Mouse (Mus musculus) CH12.LX (cell line): ENCODE results near the gene Frmd4a. TPM values are rescaled to one million over a fixed set of nuclear protein-coding genes. Genes with fewer than 3 reads are reported as not detected.

Source experiments
- DNase-seq: peaks from one replicate; pipeline ENCODE4 v3.0.0-alpha.2; 2013; ENCODE audit errors: extremely low read depth
- H3K27ac ChIP-seq: 2 replicates; pipeline ENCODE4 v1.5.1; 2012; ENCODE audit warnings: low read depth, mild to moderate bottlenecking, control low read depth, moderate library complexity; ENCODE audit not compliant: insufficient read depth
- H3K27me3 ChIP-seq: replicated peaks from 2 replicates; pipeline ENCODE3; 2012; ENCODE audit warnings: inconsistent platforms
- H3K36me3 ChIP-seq, 2 experiments: replicated peaks in 1 of 2; 2 replicates each; pipeline versions ENCODE3 to v1.6.1; 2012; ENCODE audit warnings: inconsistent platforms in 1 of 2, low read length in 1 of 2, mild to moderate bottlenecking in 1 of 2, mixed read lengths in 1 of 2, moderate library complexity in 1 of 2; ENCODE audit not compliant: control insufficient read depth in 1 of 2, insufficient read depth in 1 of 2
- H3K4me1 ChIP-seq, 2 experiments: 2 replicates each; pipeline ENCODE4 v1.6.1; 2012; ENCODE audit warnings: inconsistent platforms in 1 of 2, moderate library complexity in 1 of 2; ENCODE audit not compliant: insufficient read depth in 2 of 2, control insufficient read depth in 1 of 2
- H3K4me2 ChIP-seq: 2 replicates; pipeline ENCODE4 v1.6.1; 2012; ENCODE audit warnings: low read depth, mild to moderate bottlenecking, control low read depth; ENCODE audit not compliant: poor library complexity, insufficient read depth, severe bottlenecking
- H3K4me3 ChIP-seq, 3 experiments: fragments of 150-350 bp in 1 of 3; sonication (generic) in 1 of 3; replicated peaks in 1 of 3; 2 replicates each; pipeline versions ENCODE3 to v1.5.1; 2011 to 2012; ENCODE audit warnings: low read depth in 2 of 3, low read length in 2 of 3, mild to moderate bottlenecking in 2 of 3, moderate library complexity in 2 of 3, control low read depth in 1 of 3, improper control_type of control experiment in 1 of 3, inconsistent platforms in 1 of 3, mixed read lengths in 1 of 3; ENCODE audit not compliant: poor library complexity in 1 of 3
- H3K79me2 ChIP-seq: replicated peaks from 2 replicates; pipeline ENCODE4 v1.6.1; 2012; ENCODE audit warnings: mild to moderate bottlenecking, moderate library complexity; ENCODE audit not compliant: control insufficient read depth, poor library complexity, insufficient read depth, severe bottlenecking; ENCODE audit errors: extremely low read depth
- H3K9ac ChIP-seq: 2 replicates; pipeline ENCODE4 v1.6.1; 2012; ENCODE audit warnings: low read depth, mild to moderate bottlenecking, control low read depth, moderate library complexity; ENCODE audit not compliant: insufficient read depth
- H3K9me3 ChIP-seq: replicated peaks from 2 replicates; pipeline ENCODE3; 2012; ENCODE audit warnings: low read length, inconsistent platforms, mixed read lengths
- BHLHE40 ChIP-seq: IDR thresholded peaks from 2 replicates; pipeline ENCODE4 v1.6.1; 2011; ENCODE audit warnings: mild to moderate bottlenecking, low read depth, low read length, improper control_type of control experiment
- CHD1 ChIP-seq: IDR thresholded peaks from 2 replicates; pipeline ENCODE4 v1.6.1; 2012; ENCODE audit warnings: low read depth, low read length, improper control_type of control experiment, inconsistent platforms
- CHD2 ChIP-seq: IDR thresholded peaks from 2 replicates; pipeline ENCODE4 v1.6.1; 2011; ENCODE audit warnings: low read length, improper control_type of control experiment
- E2F4 ChIP-seq: IDR thresholded peaks from 2 replicates; pipeline ENCODE4 v1.6.1; 2011; ENCODE audit warnings: low read depth, low read length, improper control_type of control experiment; ENCODE audit not compliant: insufficient replicate concordance
- ETS1 ChIP-seq: conservative IDR thresholded peaks from 2 replicates; pipeline ENCODE4 v1.6.1; 2012; ENCODE audit warnings: low read depth, mild to moderate bottlenecking, inconsistent platforms, low read length, improper control_type of control experiment, moderate library complexity
- GABPA ChIP-seq: IDR thresholded peaks from 2 replicates; pipeline ENCODE4 v1.6.1; 2012; ENCODE audit warnings: low read depth, low read length, improper control_type of control experiment, inconsistent platforms; ENCODE audit not compliant: insufficient replicate concordance
- HCFC1 ChIP-seq: IDR thresholded peaks from 2 replicates; pipeline ENCODE4 v1.6.1; 2012; ENCODE audit warnings: low read depth, mild to moderate bottlenecking, inconsistent platforms, low read length, improper control_type of control experiment
- IRF4 ChIP-seq: IDR thresholded peaks from 2 replicates; pipeline ENCODE4 v1.6.1; 2014; ENCODE audit warnings: low read depth, mild to moderate bottlenecking, inconsistent platforms, low read length, improper control_type of control experiment
- JUN ChIP-seq: IDR thresholded peaks from 2 replicates; pipeline ENCODE4 v1.6.1; 2011; ENCODE audit warnings: low read depth, mild to moderate bottlenecking, low read length, improper control_type of control experiment, moderate library complexity; ENCODE audit not compliant: insufficient read depth
- KAT2A ChIP-seq: IDR thresholded peaks from 2 replicates; pipeline ENCODE4 v1.6.1; 2012; ENCODE audit warnings: low read length, improper control_type of control experiment, inconsistent platforms; ENCODE audit not compliant: insufficient replicate concordance
- MAFK ChIP-seq: IDR thresholded peaks from 2 replicates; pipeline ENCODE4 v1.6.1; 2011; ENCODE audit warnings: low read length, improper control_type of control experiment; ENCODE audit not compliant: insufficient replicate concordance
- MAX ChIP-seq: IDR thresholded peaks from 2 replicates; pipeline ENCODE4 v1.6.1; 2011; ENCODE audit warnings: low read length, improper control_type of control experiment
- MEF2A ChIP-seq: IDR thresholded peaks from 2 replicates; pipeline ENCODE4 v1.6.1; 2014; ENCODE audit warnings: low read depth, mild to moderate bottlenecking, inconsistent platforms, low read length, improper control_type of control experiment, borderline replicate concordance
- NELFE ChIP-seq: IDR thresholded peaks from 2 replicates; pipeline ENCODE4 v1.6.1; 2011; ENCODE audit warnings: low read depth, low read length, improper control_type of control experiment
- PAX5 ChIP-seq: IDR thresholded peaks from 2 replicates; pipeline ENCODE4 v1.6.1; 2012; ENCODE audit warnings: low read length, inconsistent platforms, mixed read lengths
- POLR2AphosphoS2 ChIP-seq: IDR thresholded peaks from 2 replicates; pipeline ENCODE4 v1.6.1; 2011; ENCODE audit warnings: low read depth, low read length, improper control_type of control experiment
- RAD21 ChIP-seq: IDR thresholded peaks from 2 replicates; pipeline ENCODE4 v1.6.1; 2011; ENCODE audit warnings: low read depth, mild to moderate bottlenecking, low read length, improper control_type of control experiment, moderate library complexity
- SIN3A ChIP-seq: IDR thresholded peaks from 2 replicates; pipeline ENCODE4 v1.6.1; 2012; ENCODE audit warnings: low read length, improper control_type of control experiment, inconsistent platforms
- SMC3 ChIP-seq: IDR thresholded peaks from 2 replicates; pipeline ENCODE4 v1.6.1; 2011; ENCODE audit warnings: low read depth, low read length, improper control_type of control experiment
- TBP ChIP-seq: conservative IDR thresholded peaks from 2 replicates; pipeline ENCODE4 v1.6.1; 2011; ENCODE audit warnings: low read depth, low read length, improper control_type of control experiment
- TCF12 ChIP-seq: IDR thresholded peaks from 2 replicates; pipeline ENCODE4 v1.6.1; 2014; ENCODE audit warnings: low read depth, mild to moderate bottlenecking, inconsistent platforms, low read length, improper control_type of control experiment
- UBTF ChIP-seq: IDR thresholded peaks from 2 replicates; pipeline ENCODE4 v1.6.1; 2012; ENCODE audit warnings: low read depth, mild to moderate bottlenecking, inconsistent platforms, low read length, improper control_type of control experiment, moderate library complexity
- USF1 ChIP-seq: IDR thresholded peaks from 2 replicates; pipeline ENCODE4 v1.6.1; 2014; ENCODE audit warnings: low read depth, mild to moderate bottlenecking, inconsistent platforms, low read length, improper control_type of control experiment
- USF2 ChIP-seq: conservative IDR thresholded peaks from 2 replicates; pipeline ENCODE4 v1.6.1; 2011; ENCODE audit warnings: low read depth, low read length, improper control_type of control experiment
- ZC3H11A ChIP-seq: IDR thresholded peaks from 2 replicates; pipeline ENCODE4 v1.6.1; 2012; ENCODE audit warnings: low read depth, mild to moderate bottlenecking, inconsistent platforms, low read length, improper control_type of control experiment
- ZKSCAN1 ChIP-seq: IDR thresholded peaks from 2 replicates; pipeline ENCODE4 v1.6.1; 2012; ENCODE audit warnings: low read depth, inconsistent platforms, low read length, improper control_type of control experiment, borderline replicate concordance
- ZNF384 ChIP-seq: IDR thresholded peaks from 2 replicates; pipeline ENCODE4 v1.6.1; 2012; ENCODE audit warnings: low read depth, low read length, improper control_type of control experiment, inconsistent platforms
- dilution Hi-C: fragments of 300-500 bp; cut with MboI; formaldehyde crosslinking; loops from 2 replicates; pipeline ENCODE4 v1.14.3; 2020; ENCODE audit warnings: low sequenced_read_pairs; ENCODE audit not compliant: extremely low pct_unique_long_range_greater_than_20kb, extremely low pct_ligation_motif_present
- in situ Hi-C: fragments of 300-500 bp; cut with MboI; formaldehyde crosslinking; loops from 3 replicates; pipeline ENCODE4 v1.14.3; 2019; ENCODE audit warnings: low sequenced_read_pairs, low pct_ligation_motif_present, low pct_unique_long_range_greater_than_20kb, mixed read lengths
- polyA plus RNA-seq: library from polyadenylated mRNA; unstranded; fragments of >175 nt; gene quantifications from 2 replicates; pipeline ENCODE4 v1.2.1, GENCODE M21; 2012; ENCODE audit warnings: low read depth; ENCODE audit not compliant: insufficient read length
- total RNA-seq, 2 experiments: library from RNA; depleted of rRNA; stranded (reverse); fragments of 300-350 nt in 1 of 2; fragments of >200 nt in 1 of 2; gene quantifications; 2 replicates each; pipeline ENCODE4 v1.2.3; 2012 to 2014

Gene Frmd4a
- total and polyA plus RNA-seq, 3 experiments: 0.13 to 2.0 (median 0.32) TPM

DNA sequence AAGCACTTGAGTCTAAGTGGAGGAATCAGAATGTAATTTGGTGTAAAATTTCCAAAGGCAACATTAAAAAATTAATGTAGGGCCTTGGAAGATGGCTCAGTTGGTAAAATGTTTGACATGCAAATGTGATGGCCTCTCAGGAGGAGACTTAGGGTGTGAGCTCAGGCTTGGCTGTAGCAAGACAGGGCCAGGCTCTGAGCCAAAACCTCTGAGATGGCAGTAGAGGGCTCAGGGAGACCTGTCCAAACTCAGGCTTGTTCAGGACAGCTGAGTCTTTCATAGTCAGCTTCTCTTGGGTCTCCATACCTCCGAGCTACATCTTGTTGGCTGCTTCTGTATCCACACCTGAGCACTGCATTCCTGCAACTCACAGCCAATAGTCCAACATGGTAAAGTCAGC, 27.1 kb upstream of the Frmd4a start:
- no peak overlapping the region for H3K9ac ChIP-seq
- no peaks in the 10 kb centered on the region for H3K9me3 ChIP-seq
- H3K4me2 ChIP-seq: no peak overlapping the region
- no peak overlapping the region for H3K27ac ChIP-seq
- TF ChIP-seq CHD2 (no peak), TBP (no peak), BHLHE40 (no peak), SIN3A (no peak), MAX (no peak), USF2 (no peak), PAX5 (no peak), KAT2A (no peak), USF1 (no peak), POLR2AphosphoS2 (no peak), MAFK (no peak), IRF4 (no peak), ETS1 (no peak), MEF2A (no peak), RAD21 (no peak), UBTF (no peak)
- TF ChIP-seq, all 38 proteins: peak for 0
- dilution Hi-C loops: no loop called here
- in situ Hi-C loops: no loop called here
- H3K4me1 ChIP-seq: no peaks in the 10 kb centered on the region
- no peak for DNase-seq
- H3K4me3 ChIP-seq: no peak overlapping the region
- no peaks in the 10 kb centered on the region for H3K36me3 ChIP-seq
- no peaks in the 10 kb centered on the region for H3K79me2 ChIP-seq
- no peaks in the 10 kb centered on the region for H3K27me3 ChIP-seq

- Histone ChIP-seq H3K27ac (no peak overlapping the region), H3K9me3 (no peaks in the 10 kb centered on the region), H3K27me3 (no peaks in the 10 kb centered on the region), H3K9ac (no peak overlapping the region), H3K4me3 (no peak overlapping the region), H3K79me2 (no peaks in the 10 kb centered on the region), H3K36me3 (no peaks in the 10 kb centered on the region), H3K4me1 (no peaks in the 10 kb centered on the region), H3K4me2 (no peak overlapping the region)
- TF ChIP-seq IRF4: no peak
- TF ChIP-seq KAT2A: no peak
- no peak for TF ChIP-seq E2F4
- no peak for TF ChIP-seq ETS1
- TF ChIP-seq GABPA: no peak
- TF ChIP-seq NELFE: no peak
- TF ChIP-seq MEF2A: no peak
- TF ChIP-seq UBTF: no peak
- no peak for TF ChIP-seq TCF12
- no peak for TF ChIP-seq SMC3
- no peak for TF ChIP-seq ZNF384
- TF ChIP-seq RAD21: no peak
- no peak for TF ChIP-seq USF1
- TF ChIP-seq JUN: no peak
- TF ChIP-seq ZC3H11A: no peak
- no peak for TF ChIP-seq HCFC1
- no peak for TF ChIP-seq CHD1
- no peak for TF ChIP-seq ZKSCAN1
- in situ Hi-C loops (no loop called here), dilution Hi-C loops (no loop called here)
- DNase-seq: no peak
Observed at GRCm38 (mm10) chr2:4018431-4018876, 937 bp downstream of the Frmd4a start.
